Mouse (Mus musculus) left cerebral cortex, postnatal 10 days (tissue): Measurements from ENCODE around the gene Foxk1. TPM values are rescaled to one million over a fixed set of nuclear protein-coding genes. Genes with fewer than 3 reads are reported as not detected.
A peak's percentile ranks its signal among the peaks of the same experiment; 100 is the strongest.

Experiments
- DNase-seq, 2 experiments: peaks; one replicate each; pipeline ENCODE4 v3.0.0; 2021 to 2022; ENCODE audit warnings: low spot score in 2 of 2, mixed read lengths in 1 of 2; ENCODE audit errors: extremely low spot score in 1 of 2
- intact Hi-C: fragments of 180-260 bp; cut with DNase I; formaldehyde crosslinking; loops from one replicate; pipeline ENCODE4 v1.15.1; 2025
- total RNA-seq, 2 experiments: library from RNA; stranded (reverse); gene quantifications; 2 replicates each; pipeline ENCODE4 v1.2.3; 2021

Gene Foxk1
- total RNA-seq, 2 experiments from 2014 or later = 38.2 to 40.0 TPM

- no peak for DNase-seq
- intact Hi-C loops = loop anchor here (5.0 to 10.0 kb wide), 2 partner anchors 123 to 216 kb away; no protein-coding TSS in a partner anchor
Observed at GRCm38 (mm10) chr5:142498964-142499363, 97.7 kb downstream of the Foxk1 start.

- no peak for DNase-seq
- intact Hi-C loops = no loop called here
Observed at GRCm38 (mm10) chr5:142500918-142501317, 99.6 kb downstream of the Foxk1 start.

GRCm38 (mm10) chr5:142502414-142502813, 101.1 kb downstream of the Foxk1 start:
- intact Hi-C loops = loop anchor here (2.0 kb wide), 1 partner anchor 46 kb away; no protein-coding TSS in a partner anchor
- peak; percentile 86 for DNase-seq

GRCm38 (mm10) chr5:142504175-142504574, 102.9 kb downstream of the Foxk1 start:
- DNase-seq = no peak
- intact Hi-C loops = no loop called here

- intact Hi-C loops = no loop called here
- DNase-seq = no peak
Observed at GRCm38 (mm10) chr5:142505695-142506423, 104.6 kb downstream of the Foxk1 start.

GRCm38 (mm10) chr5:142509141-142510060, 108.1 kb downstream of the Foxk1 start:
- intact Hi-C loops = no loop called here
- DNase-seq = no peak

- intact Hi-C loops = no loop called here
- no peak for DNase-seq
Observed at GRCm38 (mm10) chr5:142510061-142510414, 108.7 kb downstream of the Foxk1 start.

Other genes starting within 250 kb of the Foxk1 start
- gene Ap5z1, start 62.4 kb downstream of the Foxk1 start, total RNA-seq = 10 to 100 TPM; 17.5 to 22.3 TPM
- gene Papolb, start 128.6 kb downstream of the Foxk1 start, total RNA-seq = under 1 TPM; 0.87 to 0.88 TPM
- gene Radil, start 149.6 kb downstream of the Foxk1 start, total RNA-seq = 10 to 100 TPM; 19.9 to 20.9 TPM
- 100 to 1,000 TPM; 119 to 123 TPM for gene Mmd2, start 207.3 kb downstream of the Foxk1 start, total RNA-seq
- 10 to 100 TPM; 79.9 to 87.7 TPM for gene Wipi2, start 226.2 kb downstream of the Foxk1 start, total RNA-seq